Mouse (Mus musculus): ENCODE data around the gene Gm8439. TPM values are rescaled to one million over a fixed set of nuclear protein-coding genes. Genes with fewer than 3 reads are reported as not detected.
"Not testable (repeated sequence)": the region's sequence is repeated elsewhere in the genome, so short reads cannot be mapped to it uniquely, and the experiment has no call there.

The Gm8439 gene
- polyA plus RNA-seq, 1 experiment from 2014 or later: not detected

GRCm38 (mm10) chr4:120589070-120589469 is 525 bp downstream of the Gm8439 start:
- Histone ChIP-seq H3K36me3 (no peaks in the 10 kb centered on the region), H3K4me3 (no peak overlapping the region), H3K27ac (no peak overlapping the region), H3K4me1 (peaks cover 5% of the 10 kb centered on the region; the same call in 1 of the 2 replicates), H3K9me3 (replicated peaks) (no peaks in the 10 kb centered on the region), H3K27me3 (ENCODE audit: low read depth, poor library complexity, severe bottlenecking) (peaks cover 30% of the 10 kb centered on the region)
- 13% methylated on average over 3 of the region's 3 CpGs for WGBS
- DNase-seq (ENCODE audit: low spot score): no peak

DNA sequence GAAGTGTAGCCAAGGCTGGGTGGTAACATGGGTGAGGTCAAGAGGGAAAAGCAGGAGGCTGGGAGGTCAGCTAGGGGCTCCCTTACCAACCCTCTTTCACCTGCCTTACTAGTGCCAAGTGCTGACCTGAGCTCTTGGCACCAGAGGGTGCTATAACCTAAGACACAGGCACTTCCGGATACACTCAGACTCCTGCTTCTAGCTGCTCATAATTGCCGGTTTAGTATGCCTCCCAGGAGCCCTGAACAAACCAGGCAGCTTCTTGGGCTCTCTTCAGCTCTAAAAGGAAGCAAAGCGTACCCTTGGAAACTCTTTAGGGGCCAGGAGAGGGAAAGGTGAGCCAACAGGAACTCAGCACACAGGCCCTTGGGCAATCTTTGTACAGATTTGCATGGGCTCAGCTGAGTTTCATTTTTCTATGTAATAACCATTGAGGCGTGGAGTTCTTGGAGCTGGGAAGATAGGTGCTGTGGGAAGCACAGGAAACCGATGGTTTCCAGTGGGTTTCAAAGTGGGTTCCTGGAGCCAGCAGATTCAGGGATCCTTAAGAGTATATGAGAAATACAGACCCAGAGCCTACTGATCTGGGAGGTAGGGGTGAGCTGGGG is 1.4 kb downstream of the Gm8439 start:
- 37% methylated on average over 5 of the region's 5 CpGs for WGBS
- H3K36me3 ChIP-seq: no peaks in the 10 kb centered on the region
- H3K27ac ChIP-seq: no peak overlapping the region
- peaks cover 30% of the 10 kb centered on the region for H3K27me3 ChIP-seq (ENCODE audit: low read depth, poor library complexity, severe bottlenecking)
- H3K4me3 ChIP-seq: no peak overlapping the region
- H3K9me3 ChIP-seq (replicated peaks): no peaks in the 10 kb centered on the region
- H3K4me1 ChIP-seq: peaks cover 5% of the 10 kb centered on the region; the same call in 1 of the 2 replicates
- peak; percentile 71 for DNase-seq (ENCODE audit: low spot score)

DNA sequence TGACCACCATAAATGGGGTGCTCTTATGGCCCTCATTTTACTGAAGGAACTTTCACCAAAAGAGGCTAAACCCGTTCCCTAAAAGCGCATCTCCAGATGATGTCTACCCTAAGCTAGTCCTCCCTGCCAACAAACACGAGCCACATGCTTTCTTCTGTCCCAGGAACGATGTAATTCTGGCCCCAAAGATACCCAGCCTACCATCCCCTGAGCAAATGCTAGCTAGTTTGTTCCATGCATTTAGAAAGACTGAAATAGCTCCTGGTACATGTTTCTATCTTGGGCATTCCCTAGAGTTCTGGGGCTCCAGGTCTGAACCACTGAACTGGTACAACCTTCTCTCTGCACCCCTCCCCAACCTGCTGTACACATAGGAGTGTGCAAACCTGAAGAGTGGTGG is 2.4 kb downstream of the Gm8439 start:
- peaks cover 5% of the 10 kb centered on the region; the same call in 1 of the 2 replicates for H3K4me1 ChIP-seq
- WGBS: 87% methylated on average over 4 of the region's 4 CpGs
- no peak overlapping the region for H3K27ac ChIP-seq
- DNase-seq (ENCODE audit: low spot score): no peak
- no peaks in the 10 kb centered on the region for H3K9me3 ChIP-seq (replicated peaks)
- H3K36me3 ChIP-seq: no peaks in the 10 kb centered on the region
- peaks cover 30% of the 10 kb centered on the region for H3K27me3 ChIP-seq (ENCODE audit: low read depth, poor library complexity, severe bottlenecking)
- H3K4me3 ChIP-seq: no peak overlapping the region

GRCm38 (mm10) chr4:120596210-120596609 is 7.7 kb downstream of the Gm8439 start:
- not testable (repeated sequence) for DNase-seq (ENCODE audit: low spot score); H3K27me3 ChIP-seq (ENCODE audit: low read depth, poor library complexity, severe bottlenecking); H3K27ac ChIP-seq; H3K4me3 ChIP-seq; H3K9me3 ChIP-seq (replicated peaks); H3K36me3 ChIP-seq; H3K4me1 ChIP-seq
- 83% methylated on average over 1 of the region's 1 CpGs for WGBS

- Histone ChIP-seq H3K4me1 (no peaks in the 10 kb centered on the region), H3K4me3 (no peak overlapping the region), H3K36me3 (no peaks in the 10 kb centered on the region), H3K27ac (no peak overlapping the region), H3K9me3 (replicated peaks) (no peaks in the 10 kb centered on the region), H3K27me3 (ENCODE audit: low read depth, poor library complexity, severe bottlenecking) (no peaks in the 10 kb centered on the region)
- no peak for DNase-seq (ENCODE audit: low spot score)
- 24% methylated on average over 2 of the region's 2 CpGs for WGBS
These were observed 10.4 kb downstream of the Gm8439 start for GRCm38 (mm10) chr4:120598922-120599321.

- Histone ChIP-seq H3K36me3 (no peaks in the 10 kb centered on the region), H3K27me3 (ENCODE audit: low read depth, poor library complexity, severe bottlenecking) (no peaks in the 10 kb centered on the region), H3K4me3 (no peak overlapping the region), H3K27ac (no peak overlapping the region), H3K4me1 (peaks cover 18% of the 10 kb centered on the region), H3K9me3 (replicated peaks) (no peaks in the 10 kb centered on the region)
- 71% methylated on average over 1 of the region's 1 CpGs for WGBS
- DNase-seq (ENCODE audit: low spot score): no peak
These were observed 13.2 kb downstream of the Gm8439 start for GRCm38 (mm10) chr4:120601774-120602173.

DNA sequence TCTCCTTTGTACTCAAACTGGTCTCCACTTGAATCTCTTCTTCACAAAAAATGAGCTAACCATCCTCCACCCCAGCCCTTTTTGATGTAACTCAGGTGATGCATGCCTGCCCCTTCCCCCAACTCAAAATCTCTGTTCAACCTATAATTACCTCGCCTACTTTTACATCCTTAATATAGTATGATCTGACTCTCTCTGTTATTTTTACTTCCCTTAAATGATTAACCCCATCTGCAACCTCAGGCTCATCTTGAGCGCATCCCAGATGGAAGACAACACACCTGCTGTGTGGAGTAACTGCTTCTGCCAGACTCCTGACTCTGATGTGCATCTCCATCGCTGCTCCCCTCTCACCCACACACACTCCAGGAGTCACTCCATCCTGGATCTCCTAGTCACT is 14.1 kb downstream of the Gm8439 start:
- WGBS: 78% methylated on average over 3 of the region's 3 CpGs
- no peak for DNase-seq (ENCODE audit: low spot score)
- no peaks in the 10 kb centered on the region for H3K27me3 ChIP-seq (ENCODE audit: low read depth, poor library complexity, severe bottlenecking)
- H3K4me1 ChIP-seq: peaks cover 26% of the 10 kb centered on the region
- H3K9me3 ChIP-seq (replicated peaks): no peaks in the 10 kb centered on the region
- no peak overlapping the region for H3K27ac ChIP-seq
- no peak overlapping the region for H3K4me3 ChIP-seq
- no peaks in the 10 kb centered on the region for H3K36me3 ChIP-seq

- Histone ChIP-seq H3K27me3 (ENCODE audit: low read depth, poor library complexity, severe bottlenecking) (no peaks in the 10 kb centered on the region), H3K4me1 (peaks cover 30% of the 10 kb centered on the region), H3K27ac (peak overlapping the region; percentile 51; the same call in 1 of the 2 replicates), H3K4me3 (no peak overlapping the region), H3K36me3 (no peaks in the 10 kb centered on the region), H3K9me3 (replicated peaks) (no peaks in the 10 kb centered on the region)
- DNase-seq (ENCODE audit: low spot score): no peak
- WGBS: 48% methylated on average over 3 of the region's 3 CpGs
These were observed 18.4 kb downstream of the Gm8439 start for GRCm38 (mm10) chr4:120606941-120607340.

DNA sequence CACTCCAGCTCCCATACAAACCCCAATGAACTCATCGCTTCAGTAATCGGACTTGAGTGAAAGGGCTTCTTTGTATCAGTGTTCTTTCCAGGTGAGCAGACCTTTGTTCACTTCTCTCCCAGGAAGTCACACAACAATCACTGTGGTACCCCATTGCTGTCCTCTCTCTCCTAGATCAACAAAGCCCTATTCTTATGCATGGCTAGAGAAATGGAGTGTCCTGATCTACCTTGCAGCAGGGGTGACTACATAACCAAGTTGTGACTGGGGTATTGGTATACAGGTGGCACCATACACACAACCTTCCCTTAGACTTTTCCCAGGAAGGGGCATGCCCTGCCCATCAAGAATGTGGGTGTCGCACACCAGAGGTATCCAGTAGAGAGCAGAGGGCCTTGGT is 22.5 kb downstream of the Gm8439 start:
- Histone ChIP-seq H3K9me3 (replicated peaks) (no peaks in the 10 kb centered on the region), H3K27ac (no peak overlapping the region), H3K27me3 (ENCODE audit: low read depth, poor library complexity, severe bottlenecking) (no peaks in the 10 kb centered on the region), H3K4me3 (no peak overlapping the region), H3K4me1 (peaks cover 38% of the 10 kb centered on the region), H3K36me3 (no peaks in the 10 kb centered on the region)
- 95% methylated on average over 3 of the region's 3 CpGs for WGBS
- no peak for DNase-seq (ENCODE audit: low spot score)

- no peaks in the 10 kb centered on the region for H3K9me3 ChIP-seq (replicated peaks)
- 0 out of 2 replicates have a peak overlapping the region, but pooled peaks have one; percentile 2 for H3K27ac ChIP-seq
- H3K4me3 ChIP-seq: no peak overlapping the region
- no peak for DNase-seq (ENCODE audit: low spot score)
- 43% methylated on average over 9 of the region's 9 CpGs for WGBS
- peaks cover 34% of the 10 kb centered on the region for H3K4me1 ChIP-seq
- H3K27me3 ChIP-seq (ENCODE audit: low read depth, poor library complexity, severe bottlenecking): no peaks in the 10 kb centered on the region
- no peaks in the 10 kb centered on the region for H3K36me3 ChIP-seq
These were observed 23.9 kb downstream of the Gm8439 start for GRCm38 (mm10) chr4:120612304-120613080.

- Histone ChIP-seq H3K4me3 (no peak overlapping the region), H3K4me1 (peaks cover 29% of the 10 kb centered on the region), H3K36me3 (no peaks in the 10 kb centered on the region), H3K27me3 (ENCODE audit: low read depth, poor library complexity, severe bottlenecking) (peaks cover 3% of the 10 kb centered on the region; the same call in 1 of the 2 replicates), H3K27ac (no peak overlapping the region), H3K9me3 (replicated peaks) (no peaks in the 10 kb centered on the region)
- 80% methylated on average over 8 of the region's 8 CpGs for WGBS
- no peak for DNase-seq (ENCODE audit: low spot score)
These were observed 25.3 kb downstream of the Gm8439 start for GRCm38 (mm10) chr4:120613691-120614329.

DNA sequence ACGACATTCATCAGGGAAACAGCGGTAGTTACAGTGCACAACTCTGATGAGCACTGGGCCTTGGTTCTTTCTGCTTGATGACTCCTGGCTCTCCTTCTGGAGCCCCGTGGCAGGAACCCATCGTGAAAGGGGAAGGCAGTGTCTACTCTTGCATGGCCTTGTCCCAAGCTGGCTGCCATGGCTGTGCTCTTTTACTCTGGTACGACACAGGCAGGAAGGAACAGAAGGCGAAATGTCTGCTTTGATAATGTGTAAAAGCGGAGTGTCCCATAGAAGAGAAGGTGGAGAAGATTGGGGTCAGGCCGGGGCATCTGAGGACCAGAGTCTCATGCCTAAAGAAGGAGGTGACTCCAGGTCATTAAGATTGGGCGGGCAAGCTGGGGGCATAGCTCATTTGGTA is 26.1 kb downstream of the Gm8439 start:
- H3K36me3 ChIP-seq: no peaks in the 10 kb centered on the region
- H3K4me3 ChIP-seq: no peak overlapping the region
- no peak for DNase-seq (ENCODE audit: low spot score)
- no peaks in the 10 kb centered on the region for H3K9me3 ChIP-seq (replicated peaks)
- H3K27ac ChIP-seq: no peak overlapping the region
- H3K27me3 ChIP-seq (ENCODE audit: low read depth, poor library complexity, severe bottlenecking): peaks cover 3% of the 10 kb centered on the region; the same call in 1 of the 2 replicates
- WGBS: 82% methylated on average over 9 of the region's 9 CpGs
- H3K4me1 ChIP-seq: peaks cover 29% of the 10 kb centered on the region

DNA sequence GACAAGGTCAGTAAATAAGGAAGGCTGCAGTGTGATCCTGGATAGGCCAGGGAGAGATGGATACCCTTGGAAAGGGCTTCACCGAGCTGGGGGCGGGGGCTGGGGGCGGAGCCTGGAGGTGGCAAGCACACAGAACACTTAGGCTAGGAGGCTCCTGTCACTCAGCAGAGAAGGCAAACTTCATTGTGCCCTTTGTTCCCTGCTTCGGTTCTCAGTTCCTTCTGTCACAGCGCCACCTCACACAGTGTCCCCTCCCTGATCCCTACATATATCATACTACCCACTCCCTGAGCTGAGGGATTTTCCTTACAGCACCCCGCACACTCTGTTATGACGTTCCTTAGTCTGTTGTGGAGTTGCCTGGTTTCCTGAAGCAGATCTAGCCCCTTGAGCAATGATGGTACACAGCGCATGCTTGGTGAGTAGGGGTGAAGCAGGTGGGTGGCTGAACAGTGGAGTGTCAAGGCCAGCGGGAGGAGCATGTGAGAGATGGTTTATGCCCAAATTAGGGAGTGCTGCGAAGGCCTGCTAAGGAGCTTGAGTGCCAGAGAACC is 27.1 kb downstream of the Gm8439 start:
- Histone ChIP-seq H3K4me1 (peaks cover 29% of the 10 kb centered on the region), H3K27ac (0 out of 2 replicates have a peak overlapping the region, but pooled peaks have one; percentile 25), H3K27me3 (ENCODE audit: low read depth, poor library complexity, severe bottlenecking) (peaks cover 3% of the 10 kb centered on the region; the same call in 1 of the 2 replicates), H3K4me3 (no peak overlapping the region), H3K9me3 (replicated peaks) (no peaks in the 10 kb centered on the region), H3K36me3 (no peaks in the 10 kb centered on the region)
- peak; percentile 40 for DNase-seq (ENCODE audit: low spot score)
- WGBS: 39% methylated on average over 10 of the region's 10 CpGs
